30 mouse cellular contexts compared by ENCODE assay signal in the genomic region with DNA sequence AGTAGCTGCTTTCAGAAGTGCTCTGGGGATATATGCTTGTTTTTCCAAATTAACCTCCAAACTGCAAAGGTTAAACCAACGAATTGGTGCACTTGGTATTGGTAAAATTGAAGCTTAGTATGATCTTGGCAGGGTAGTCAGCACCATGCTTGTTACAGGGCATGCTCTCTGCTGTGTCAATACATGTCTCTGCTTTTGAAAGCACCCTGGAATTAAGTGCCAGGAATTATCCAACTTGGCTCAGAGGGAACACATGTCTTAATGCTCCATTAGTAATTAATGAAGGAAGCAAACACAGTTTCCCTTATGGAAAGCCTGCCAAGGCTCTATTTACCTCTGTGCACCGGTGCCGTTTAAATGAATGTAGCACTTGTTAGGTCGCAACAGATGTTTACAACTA. TPM values are rescaled to one million over a fixed set of nuclear protein-coding genes. Genes with fewer than 3 reads are reported as not detected.
"Had no signal": no experiment of that assay in that cellular context is flagged by ENCODE, and none has a peak within 500 bp of the region (broad histone marks: within the 10 kb centered on the region; RNA-seq: fewer than 3 reads in every experiment).

No protein-coding gene starts in this region.

- H3K4me3 ChIP-seq: gastrocnemius, adult 2 months; heart, embryonic 13.5 days; heart, embryonic 15.5 days; hindbrain, embryonic 13.5 days; hindbrain, embryonic 15.5 days; kidney, embryonic 15.5 days; limb, embryonic 10.5 days; limb, embryonic 12.5 days; liver, embryonic 13.5 days; liver, embryonic 15.5 days had no signal

- DNase-seq: gastrocnemius, adult 2 months; gastrocnemius, postnatal 10 days; gastrocnemius, postnatal 25 days; heart, adult 18-20 months; heart, postnatal 14 days; heart, postnatal 36 days; kidney, adult 11 months; kidney, adult 2 months; kidney, adult 9 months; kidney, postnatal 14 days; kidney, postnatal 36 days; layer of hippocampus, adult 9-11 months; layer of hippocampus, postnatal 36 days; liver, embryonic 13.5 days had no signal

- H3K27me3 ChIP-seq: heart, embryonic 13.5 days; heart, embryonic 15.5 days; hindbrain, embryonic 13.5 days; hindbrain, embryonic 15.5 days; kidney, embryonic 15.5 days; limb, embryonic 12.5 days; liver, embryonic 13.5 days; liver, embryonic 15.5 days had no signal

- ATAC-seq: hindbrain, postnatal 0 days; intestine, embryonic 16.5 days had no signal

- H3K27ac ChIP-seq: gastrocnemius, adult 2 months; heart, embryonic 13.5 days; heart, embryonic 15.5 days; hindbrain, embryonic 13.5 days; hindbrain, embryonic 15.5 days; hindbrain, postnatal 0 days; kidney, embryonic 15.5 days; kidney, postnatal 0 days; limb, embryonic 10.5 days; limb, embryonic 12.5 days; liver, embryonic 13.5 days; liver, embryonic 15.5 days had no signal

- H3K4me2 ChIP-seq: heart, embryonic 11.5 days; heart, embryonic 13.5 days; heart, embryonic 15.5 days; hindbrain, embryonic 13.5 days; hindbrain, embryonic 15.5 days; kidney, embryonic 15.5 days; limb, embryonic 12.5 days; liver, embryonic 11.5 days; liver, embryonic 13.5 days; liver, embryonic 15.5 days had no signal

- H3K4me1 ChIP-seq: heart, embryonic 13.5 days; heart, embryonic 15.5 days; hindbrain, embryonic 13.5 days; hindbrain, embryonic 15.5 days; kidney, embryonic 15.5 days; limb, embryonic 12.5 days; liver, embryonic 13.5 days; liver, embryonic 15.5 days had no signal

- H3K9ac ChIP-seq: heart, embryonic 13.5 days; heart, embryonic 15.5 days; hindbrain, embryonic 13.5 days; hindbrain, embryonic 15.5 days; kidney, embryonic 15.5 days; limb, embryonic 12.5 days; liver, embryonic 13.5 days; liver, embryonic 15.5 days had no signal

- H3K9me3 ChIP-seq: heart, embryonic 13.5 days; heart, embryonic 15.5 days; hindbrain, embryonic 13.5 days; hindbrain, embryonic 15.5 days; kidney, embryonic 15.5 days; limb, embryonic 10.5 days; limb, embryonic 12.5 days; liver, embryonic 13.5 days; liver, embryonic 15.5 days had no signal

- H3K36me3 ChIP-seq: heart, embryonic 13.5 days; heart, embryonic 15.5 days; kidney, embryonic 15.5 days; limb, embryonic 10.5 days; limb, embryonic 12.5 days; liver, embryonic 13.5 days; liver, embryonic 15.5 days had no signal

RNA-seq across cellular contexts. Expression of gene Scg5, which starts 33.7 kb away (rescaled TPM):
- total RNA-seq: gastrocnemius, adult 2 months; heart, postnatal 36 days; hematopoietic stem cell, adult 5-6 weeks had no signal

RNA-seq across cellular contexts. Expression of gene Grem1, which starts 36.7 kb away (rescaled TPM):
- total RNA-seq: gastrocnemius, adult 2 months; gastrocnemius, postnatal 25 days; heart, adult 8-10 months; heart, postnatal 14 days; heart, postnatal 36 days; hematopoietic stem cell, adult 5-6 weeks had no signal
- polyA plus RNA-seq: heart, postnatal 0 days; liver, embryonic 13.5 days had no signal
